Mouse (Mus musculus): ENCODE measurements at regions not wholly inside any gene's neighbourhood (a gene's known extent, or its start where the extent isn't known, plus 50 kb on each side); places are given as distances from the start of the nearest gene placed in this dataset.

DNA sequence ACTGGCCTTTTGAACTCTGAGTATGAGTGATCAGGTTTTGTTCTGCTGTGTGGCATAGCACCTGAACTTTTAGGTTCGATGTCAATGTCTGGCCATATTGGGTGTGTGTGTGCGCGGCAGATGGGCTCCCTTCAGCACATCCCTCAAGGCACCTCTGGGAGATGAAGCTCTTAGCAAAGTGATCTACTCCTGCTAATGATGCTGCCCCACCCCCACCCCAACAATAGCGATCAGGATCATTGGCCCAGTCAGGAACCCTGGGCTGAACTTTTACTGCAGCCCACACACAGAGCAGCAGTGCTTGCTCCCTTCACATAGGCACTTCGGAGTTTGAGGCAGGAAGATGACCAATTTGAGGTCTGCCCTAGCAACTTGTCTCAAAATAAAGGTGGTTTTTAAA lies 141.9 kb upstream of the Lrig1 start:
- TF ChIP-seq CTCF (IDR thresholded peaks at IDR 0.05; ENCODE audit: low read depth), result no peak
- TF ChIP-seq EP300 (IDR thresholded peaks at IDR 0.05; ENCODE audit: low read depth), result no peak
